Mouse (Mus musculus) cortical plate, adult 2 months (tissue): Measurements from ENCODE around the gene Spint1.

Experiments used
- CTCF ChIP-seq: fragments of 200-500 bp; IDR thresholded peaks from 2 replicates; pipeline ENCODE4 v1.5.1; 2011; ENCODE audit warnings: mild to moderate bottlenecking, control low read depth, low read length; ENCODE audit not compliant: insufficient read depth; ENCODE audit errors: extremely low read depth
- POLR2A ChIP-seq: fragments of 200-500 bp; IDR thresholded peaks from 2 replicates; pipeline ENCODE4 v1.6.1; 2011; ENCODE audit warnings: mild to moderate bottlenecking, low read length, control low read depth; ENCODE audit not compliant: insufficient read depth; ENCODE audit errors: extremely low read depth

- no peak for TF ChIP-seq CTCF
- TF ChIP-seq POLR2A: no peak
These were observed 17.8 kb downstream of the Spint1 start for GRCm38 (mm10) chr2:119254976-119255375.
